Mouse (Mus musculus) spleen, postnatal 4 days (tissue): ENCODE measurements around the gene Knop1.

Source experiments
- DNase-seq, 2 experiments: peaks; one replicate each; pipeline ENCODE4 v3.0.0; 2022; ENCODE audit warnings: low spot score in 2 of 2

Gene Knop1

DNA sequence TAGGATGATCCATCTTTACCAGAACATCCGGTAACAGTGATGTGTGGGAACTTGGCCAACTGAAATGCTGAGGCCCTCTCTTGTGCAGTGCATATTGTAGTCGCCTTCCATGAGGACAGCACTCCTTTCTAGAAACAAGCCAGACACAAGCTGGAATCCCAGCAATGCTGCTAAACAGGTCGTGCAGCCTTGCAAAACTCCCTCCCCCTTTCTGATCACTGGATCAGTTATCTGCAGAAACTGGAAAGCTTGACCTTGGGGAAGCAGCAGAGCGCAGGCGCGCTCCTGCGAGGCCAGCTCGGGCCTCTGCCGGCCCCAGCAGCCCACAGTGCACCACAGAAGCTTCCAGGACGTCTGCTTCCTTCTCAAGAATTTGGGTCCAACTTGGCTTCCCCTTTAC is 7.3 kb downstream of the Knop1 start:
- no peak for DNase-seq

DNA sequence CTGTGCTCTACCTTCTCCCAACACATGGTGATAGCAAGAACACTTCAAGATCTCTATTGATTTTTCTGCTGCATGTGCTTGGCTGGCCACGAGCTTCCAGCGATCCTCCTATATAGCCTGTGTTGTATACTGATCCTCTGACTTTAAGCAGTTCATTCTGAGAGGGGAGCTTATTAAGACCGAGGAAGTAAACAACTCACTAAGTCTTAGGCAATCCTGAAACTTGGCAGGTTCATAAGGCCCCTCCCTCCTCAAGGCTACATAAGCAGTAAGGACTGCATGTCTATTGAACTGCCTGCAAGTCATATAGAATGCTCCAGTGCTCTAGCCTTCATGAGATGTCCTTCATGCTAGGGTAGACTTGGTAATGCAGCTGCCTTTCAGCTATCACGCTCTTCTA is 9.7 kb downstream of the Knop1 start:
- no peak for DNase-seq

DNA sequence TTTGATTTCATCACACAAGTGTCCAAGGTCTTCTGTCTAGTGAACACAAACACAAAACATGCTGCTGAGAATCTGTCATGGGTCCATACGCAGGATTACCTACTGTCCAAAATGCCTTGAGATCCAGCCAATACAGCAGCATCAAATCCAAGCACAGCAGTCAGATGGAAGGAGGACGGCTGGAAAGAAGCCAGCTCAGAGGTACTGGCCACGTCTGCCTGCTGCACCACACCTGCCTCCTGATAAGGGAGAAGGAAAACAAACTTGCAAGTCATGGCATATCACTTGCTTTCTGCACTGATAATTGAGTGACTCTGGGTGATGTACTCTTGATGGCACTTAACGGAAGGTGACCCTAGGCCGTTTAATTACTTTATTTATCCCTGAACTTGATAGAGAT is 10.9 kb downstream of the Knop1 start:
- DNase-seq: no peak

DNA sequence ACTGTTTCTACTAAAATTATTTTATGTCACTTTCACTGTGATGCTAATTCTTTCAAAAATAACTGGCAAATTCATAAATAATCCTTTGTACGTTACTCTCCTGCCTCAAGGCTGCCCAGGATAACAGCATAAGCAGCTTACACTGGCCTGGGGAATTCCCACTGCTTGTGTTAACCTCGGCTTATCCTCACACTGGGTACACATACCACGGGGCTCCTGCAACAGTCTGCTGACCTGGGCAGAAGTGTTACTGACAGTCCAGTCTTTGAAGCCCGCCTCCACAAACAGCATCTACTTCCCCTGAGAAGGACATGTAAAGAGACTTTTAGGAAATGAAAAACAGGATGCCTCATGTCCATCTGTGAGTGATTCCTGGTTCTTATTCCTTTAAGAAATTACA is 13.1 kb downstream of the Knop1 start:
- DNase-seq: no peak

DNA sequence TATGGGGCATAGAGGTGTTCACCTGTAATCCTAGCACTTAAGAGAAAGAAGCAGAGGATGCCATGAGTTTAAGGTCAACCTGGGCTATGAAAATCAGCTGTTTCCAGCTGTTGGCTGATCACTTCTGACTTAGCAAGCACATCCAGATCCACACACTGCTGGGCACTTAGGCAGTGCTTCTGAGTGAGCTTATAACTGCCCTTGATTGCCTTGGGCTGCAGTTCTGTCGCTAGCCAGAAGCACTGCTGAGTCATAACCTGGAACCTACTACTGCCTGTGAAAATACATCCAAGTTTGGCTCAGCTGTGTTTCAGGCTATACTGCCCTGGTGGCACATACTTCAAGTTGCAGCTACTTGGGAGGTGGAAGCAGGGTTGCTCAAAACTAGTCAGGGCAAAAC is 14.3 kb downstream of the Knop1 start:
- DNase-seq: no peak

DNA sequence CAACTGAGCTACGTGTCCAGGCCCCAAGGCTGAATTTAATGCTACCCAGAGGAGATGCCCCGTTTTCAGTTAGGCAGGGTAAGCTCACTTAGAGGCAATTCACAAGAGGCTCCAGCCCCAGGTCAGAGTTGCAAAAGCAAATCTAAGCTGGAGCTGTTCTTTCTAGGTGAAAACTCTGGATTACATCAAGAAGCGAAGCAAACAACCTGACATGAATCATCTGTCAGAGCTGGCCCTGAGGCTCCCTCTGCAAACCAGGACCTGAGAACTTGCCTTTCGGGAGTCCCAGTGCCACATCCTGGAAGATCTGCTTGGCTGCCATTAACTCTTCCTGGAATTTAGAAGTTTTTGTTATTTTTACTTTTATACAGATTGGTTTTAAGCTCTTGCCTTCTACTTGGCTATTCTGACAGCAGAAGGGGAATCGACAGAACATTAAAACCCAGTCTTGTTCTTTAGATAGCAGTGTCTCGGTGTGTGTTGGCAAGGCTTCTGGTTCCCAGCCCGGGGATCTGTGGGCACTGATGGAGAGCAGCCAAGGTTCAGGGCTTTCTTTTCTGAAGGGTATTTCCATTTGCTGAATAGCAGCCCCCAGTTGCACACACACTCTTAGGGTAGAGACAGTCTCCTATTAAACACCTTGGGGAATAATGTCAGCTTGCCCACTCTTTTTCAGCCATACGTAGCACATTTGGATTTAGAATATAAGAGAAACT is 14.9 kb downstream of the Knop1 start:
- DNase-seq: no peak

DNA sequence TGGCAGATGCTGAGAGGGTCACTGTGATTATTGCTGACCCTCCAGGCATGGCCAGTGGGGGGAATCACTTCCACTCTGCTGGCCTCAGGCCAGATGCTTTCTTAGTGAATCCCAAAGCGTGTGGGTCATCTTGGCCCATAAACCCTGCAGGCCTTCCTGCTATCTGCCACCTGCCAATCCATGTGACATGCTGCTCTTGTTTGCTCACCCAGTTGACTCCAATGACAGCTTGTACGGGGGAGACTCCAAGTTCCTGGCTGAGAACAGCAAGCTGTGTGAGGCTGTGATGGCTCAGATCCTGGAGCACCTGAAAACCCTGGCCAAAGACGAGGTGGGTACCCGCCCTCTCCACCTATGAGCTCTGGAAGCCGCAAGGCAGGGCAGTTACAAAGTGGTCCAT is 18.2 kb downstream of the Knop1 start:
- DNase-seq: no peak

DNA sequence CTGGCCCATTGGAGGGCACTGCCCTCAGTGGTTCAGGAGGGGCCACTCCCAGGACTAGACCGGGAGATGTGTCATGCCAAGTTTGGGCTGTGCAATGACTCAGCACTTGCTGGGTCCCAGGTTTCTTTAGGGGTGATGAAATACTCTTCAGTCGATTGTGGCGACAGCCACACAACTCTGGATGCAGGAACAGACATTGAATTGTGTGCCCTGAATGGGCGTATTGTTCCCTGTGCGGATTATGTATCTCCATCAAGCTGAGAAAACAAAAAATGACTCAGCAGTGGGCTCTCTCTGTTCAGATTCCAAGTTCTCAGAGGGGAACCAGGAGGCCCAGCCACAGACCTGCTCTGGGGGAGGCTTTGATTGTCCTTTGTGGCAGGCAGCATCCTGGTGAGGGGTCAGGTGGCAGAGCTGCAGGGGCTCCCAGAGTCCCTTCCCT is 28.1 kb downstream of the Knop1 start:
- DNase-seq: no peak

DNA sequence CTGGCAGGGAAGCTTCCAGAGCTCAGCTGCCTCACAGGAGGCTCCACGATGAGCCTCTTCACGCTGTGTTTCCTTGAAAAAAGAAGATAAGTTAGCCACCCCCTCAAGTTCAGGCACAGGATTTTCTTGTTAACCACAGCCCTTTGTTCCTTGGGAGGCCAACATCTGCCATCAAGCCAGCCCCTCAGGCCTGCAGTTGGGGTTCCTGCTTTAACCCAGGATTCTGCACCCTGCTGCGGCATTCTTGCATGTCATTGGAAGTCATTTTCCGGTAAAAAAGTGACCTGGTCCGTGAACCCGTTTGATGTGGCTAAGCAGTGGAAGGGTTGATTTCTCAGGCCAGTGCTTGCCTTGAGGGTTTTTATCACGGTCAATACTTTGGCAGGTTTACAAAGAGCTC is 31.6 kb downstream of the Knop1 start:
- no peak for DNase-seq

DNA sequence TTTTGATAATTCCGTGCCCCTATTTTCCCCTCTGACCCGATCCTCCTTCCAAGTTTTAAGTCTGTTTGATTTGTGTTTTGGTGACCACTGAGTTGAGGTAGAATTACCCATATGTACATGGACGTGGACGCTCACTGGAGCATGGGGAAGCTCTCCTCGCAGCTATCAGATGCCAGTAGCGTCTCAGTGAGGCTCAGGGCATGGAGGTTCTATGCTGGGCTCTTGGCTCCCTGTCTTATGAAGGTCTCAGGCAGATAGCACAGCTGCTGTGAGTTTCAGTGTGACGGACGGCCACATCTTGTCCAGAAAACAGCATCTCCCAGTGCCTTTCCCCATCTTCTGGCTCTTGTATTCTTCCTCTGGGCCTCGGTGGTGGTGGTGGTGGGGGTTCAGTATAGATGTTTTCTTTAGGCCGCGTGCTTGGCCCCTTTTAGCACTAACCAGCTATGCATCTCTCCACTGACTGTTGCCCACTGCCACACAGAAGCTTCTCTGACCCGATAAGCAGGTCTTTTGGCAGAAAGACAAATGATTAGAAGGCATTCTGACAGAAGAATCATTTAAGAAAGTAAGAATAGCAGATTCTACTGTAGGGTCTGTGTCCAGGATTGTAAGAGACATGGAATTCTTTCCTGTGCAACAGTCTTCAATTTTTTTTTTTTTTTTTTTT is 34.0 kb downstream of the Knop1 start:
- no peak for DNase-seq

DNA sequence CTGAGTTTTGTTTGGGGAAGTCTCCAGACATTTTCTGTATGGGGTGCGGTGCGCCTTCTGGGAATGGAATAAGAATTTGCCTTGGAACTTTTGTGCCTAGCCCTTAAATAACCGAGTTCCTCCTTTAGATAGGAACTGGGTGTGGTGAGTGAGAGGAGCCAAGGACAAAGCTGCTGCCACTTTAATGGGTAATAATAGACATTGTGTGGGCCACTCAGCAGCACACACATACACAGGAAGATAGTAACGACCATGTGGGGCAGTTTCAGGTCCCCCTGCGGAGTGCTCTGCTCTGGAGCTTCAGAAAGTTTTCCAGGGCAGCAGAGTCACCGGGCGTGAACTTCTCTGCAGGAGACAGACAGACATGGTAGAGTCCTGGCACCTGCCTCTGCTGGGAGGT is 34.7 kb downstream of the Knop1 start:
- no peak for DNase-seq

DNA sequence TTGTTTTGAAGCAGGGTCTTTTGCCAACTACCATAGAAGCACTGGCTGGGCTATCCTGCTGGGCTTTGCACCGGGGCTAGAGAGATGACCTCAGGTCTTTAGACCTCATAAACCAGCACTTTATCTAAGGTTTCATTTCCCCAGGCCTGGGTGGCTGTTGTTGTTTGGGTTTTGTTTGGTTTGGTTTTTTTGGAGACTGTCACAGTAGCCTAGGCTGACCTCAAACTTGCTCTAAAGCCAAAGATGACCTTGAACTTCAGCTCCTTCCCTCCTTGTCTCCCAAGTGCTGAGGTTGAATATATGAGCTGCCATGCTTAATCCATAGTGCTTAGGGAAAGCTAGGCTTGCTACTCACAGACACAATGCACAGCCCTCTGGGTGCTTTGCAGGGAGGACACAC is 36.4 kb downstream of the Knop1 start:
- DNase-seq: no peak

DNA sequence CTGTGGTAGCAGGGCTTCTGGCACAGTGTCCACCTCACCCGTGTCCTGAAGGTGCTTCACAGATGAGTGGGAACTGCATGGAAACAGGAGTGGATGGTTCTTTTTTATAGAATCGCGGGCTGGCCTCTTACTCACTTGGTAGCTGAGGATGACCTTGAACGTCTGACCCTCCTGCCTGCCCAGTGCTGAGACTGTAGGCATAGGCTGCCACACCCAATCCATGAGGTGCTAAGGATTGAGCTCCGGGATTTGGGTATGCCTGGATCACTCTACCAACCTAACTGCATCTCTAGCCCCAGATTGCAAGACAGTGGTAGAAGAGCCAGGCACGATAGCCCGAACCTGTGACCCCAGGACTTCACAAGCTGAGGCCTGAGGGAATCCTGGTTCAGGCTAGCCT is 38.3 kb downstream of the Knop1 start:
- no peak for DNase-seq

DNA sequence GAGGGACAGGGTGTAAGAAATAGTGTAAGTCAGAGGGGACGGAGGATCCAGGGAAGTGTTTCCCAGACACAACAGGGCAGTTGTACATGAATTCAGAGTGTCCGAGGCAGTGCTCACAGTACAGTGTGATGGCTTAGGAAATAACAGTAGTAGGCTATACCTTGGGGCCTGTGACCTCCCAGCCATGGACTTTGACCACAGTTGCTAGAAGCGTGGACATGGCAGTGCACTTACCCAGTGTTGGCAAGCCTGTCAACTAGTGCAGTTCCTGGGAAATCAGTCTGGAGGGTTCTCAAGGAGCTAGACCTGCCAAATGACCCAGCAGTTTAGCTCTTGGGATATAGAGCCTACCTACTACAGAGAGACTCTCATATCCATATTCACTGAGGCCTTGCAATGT is 39.8 kb downstream of the Knop1 start:
- DNase-seq: no peak

DNA sequence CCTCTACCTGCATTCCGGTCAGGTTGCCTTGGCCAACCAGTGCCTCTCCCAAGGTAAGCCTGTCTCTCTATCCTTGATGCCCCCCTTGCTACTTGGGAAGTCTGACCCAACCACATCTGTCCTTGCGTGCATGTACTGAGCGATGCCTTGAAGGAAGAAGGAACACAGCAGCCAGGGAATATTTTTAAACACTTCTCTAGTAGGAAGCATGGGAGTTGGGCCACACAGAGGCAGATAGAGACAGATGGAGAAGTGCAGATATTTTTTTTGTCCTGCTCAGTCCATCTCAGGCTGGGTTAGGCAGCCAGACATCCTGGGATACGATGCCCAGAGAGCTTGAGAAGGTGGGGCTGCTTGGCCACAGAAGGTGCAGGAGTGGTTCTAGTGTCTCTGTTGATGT is 42.5 kb downstream of the Knop1 start:
- DNase-seq: no peak

DNA sequence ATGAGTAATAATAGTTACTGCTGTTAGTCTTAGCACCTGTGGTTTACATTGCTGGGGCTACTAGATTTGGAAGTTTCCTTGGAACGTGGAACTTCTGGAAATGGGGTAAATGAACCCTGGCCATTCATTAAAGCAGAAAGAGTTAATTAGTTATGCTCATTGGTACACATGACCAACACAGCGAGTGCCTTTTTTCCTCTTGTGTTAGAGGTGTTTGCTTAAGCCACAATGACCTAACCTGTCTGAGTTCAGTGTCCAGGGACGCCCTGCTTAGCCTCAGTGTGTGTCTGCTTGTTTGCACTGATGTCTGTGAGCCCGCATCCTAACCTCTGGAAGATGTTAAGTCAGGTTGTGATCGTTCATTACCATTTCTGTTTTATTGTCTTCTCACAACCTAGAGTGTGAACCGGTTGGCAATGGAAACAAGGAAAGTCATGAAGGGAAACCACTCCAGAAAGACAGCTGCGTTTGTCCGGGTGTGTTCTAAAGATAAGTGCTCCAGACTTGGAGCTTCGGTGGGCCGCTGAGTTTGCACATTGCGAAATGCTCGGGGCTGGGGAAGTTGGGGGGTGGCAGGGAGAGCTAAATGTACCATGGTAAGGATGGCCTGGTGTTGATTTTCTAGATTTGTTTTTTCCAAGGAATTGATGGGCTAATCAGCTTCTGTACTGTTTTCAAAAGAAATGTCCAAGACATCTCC is 44.5 kb downstream of the Knop1 start:
- DNase-seq: no peak

DNA sequence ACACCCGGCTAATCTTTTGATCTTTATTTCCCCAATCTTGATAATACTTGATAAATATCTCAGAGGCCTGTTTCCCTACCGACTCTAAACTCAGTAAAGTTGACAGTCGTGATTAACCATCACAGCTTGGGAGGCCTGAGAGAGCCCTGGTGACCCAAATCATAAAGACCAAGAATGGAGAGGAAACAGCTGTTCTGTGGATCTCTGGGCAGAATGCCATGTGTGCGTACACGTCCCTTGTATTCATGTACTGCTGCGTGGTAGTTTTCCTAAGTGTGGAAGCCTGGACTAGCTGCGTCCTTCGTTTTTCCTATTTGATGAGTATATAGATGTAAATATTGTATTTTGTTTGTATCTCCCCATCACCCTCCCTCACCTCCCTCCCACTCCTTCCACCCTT is 48.2 kb downstream of the Knop1 start:
- no peak for DNase-seq

DNA sequence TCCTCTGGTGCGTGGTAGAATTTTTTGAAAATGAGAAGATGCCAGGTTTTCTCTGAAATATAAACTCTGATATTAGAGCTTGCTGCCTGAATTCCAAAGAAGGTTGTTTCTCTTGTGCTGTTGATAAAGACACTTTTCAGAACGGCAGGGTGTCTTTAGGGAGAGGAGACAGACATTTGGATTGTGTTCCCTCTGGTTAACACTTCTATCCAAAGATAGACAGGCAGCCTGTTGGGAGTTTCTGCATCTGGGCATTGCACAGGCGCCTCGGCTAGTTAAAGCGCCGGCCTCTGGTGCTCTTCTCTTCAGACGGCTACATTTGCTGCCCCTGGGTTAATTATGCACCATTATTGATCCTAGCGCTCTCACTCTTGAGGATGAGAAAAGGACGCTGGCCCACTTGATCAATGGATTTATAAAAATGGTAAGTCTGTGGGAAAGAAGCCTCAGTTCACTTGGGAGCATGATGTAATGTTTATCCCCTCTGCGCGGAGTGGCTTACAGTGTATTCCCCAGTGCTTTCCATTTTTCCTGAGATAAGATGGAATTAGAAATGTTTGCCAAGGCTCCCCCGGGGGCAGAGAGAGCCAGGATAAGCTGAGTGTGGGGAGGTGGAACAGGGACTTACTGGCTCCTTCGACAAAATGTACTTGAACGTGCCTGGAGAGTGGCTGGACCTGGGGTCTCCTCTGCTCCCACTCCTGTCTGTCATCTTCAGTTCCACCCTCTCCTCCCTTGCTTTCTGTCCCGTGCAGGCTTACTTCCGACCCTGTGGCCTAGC is 49.2 kb downstream of the Knop1 start:
- DNase-seq: no peak

DNA sequence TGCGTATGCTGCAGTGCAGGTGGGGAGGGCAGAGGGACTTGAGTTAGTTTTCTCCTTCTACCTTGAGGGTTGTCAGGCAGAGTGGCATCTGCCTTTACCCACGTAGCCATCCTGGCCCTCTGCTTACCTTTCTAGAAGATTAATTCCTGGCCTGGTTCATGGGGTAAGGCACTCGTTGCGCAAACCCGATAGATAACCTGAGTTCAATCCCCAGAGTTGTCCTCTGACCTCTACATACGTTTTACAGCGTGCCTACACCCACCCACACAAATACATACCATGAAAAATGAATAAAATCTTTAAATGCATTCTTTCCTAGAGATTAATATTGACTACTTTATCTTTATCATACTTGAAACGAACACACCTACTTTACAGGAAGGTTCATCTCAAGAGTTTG is 52.6 kb downstream of the Knop1 start:
- DNase-seq: no peak

DNA sequence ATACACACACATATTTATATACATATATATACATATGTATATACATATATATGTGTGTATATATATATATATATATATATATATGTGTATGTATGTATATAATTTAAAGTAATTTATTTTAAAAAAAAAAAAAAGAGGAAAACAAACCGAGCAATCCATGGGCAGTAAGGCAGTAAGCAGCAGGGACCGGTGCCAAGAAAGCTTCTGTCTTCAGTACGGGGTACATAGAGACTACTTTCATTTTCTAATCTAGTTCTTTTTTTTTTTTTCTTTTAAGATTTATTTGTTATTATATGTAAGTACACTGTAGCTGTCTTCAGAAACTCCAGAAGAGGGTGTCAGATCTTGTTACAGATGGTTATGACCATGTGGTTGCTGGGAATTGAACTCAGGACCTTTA is 54.3 kb downstream of the Knop1 start:
- no peak for DNase-seq

DNA sequence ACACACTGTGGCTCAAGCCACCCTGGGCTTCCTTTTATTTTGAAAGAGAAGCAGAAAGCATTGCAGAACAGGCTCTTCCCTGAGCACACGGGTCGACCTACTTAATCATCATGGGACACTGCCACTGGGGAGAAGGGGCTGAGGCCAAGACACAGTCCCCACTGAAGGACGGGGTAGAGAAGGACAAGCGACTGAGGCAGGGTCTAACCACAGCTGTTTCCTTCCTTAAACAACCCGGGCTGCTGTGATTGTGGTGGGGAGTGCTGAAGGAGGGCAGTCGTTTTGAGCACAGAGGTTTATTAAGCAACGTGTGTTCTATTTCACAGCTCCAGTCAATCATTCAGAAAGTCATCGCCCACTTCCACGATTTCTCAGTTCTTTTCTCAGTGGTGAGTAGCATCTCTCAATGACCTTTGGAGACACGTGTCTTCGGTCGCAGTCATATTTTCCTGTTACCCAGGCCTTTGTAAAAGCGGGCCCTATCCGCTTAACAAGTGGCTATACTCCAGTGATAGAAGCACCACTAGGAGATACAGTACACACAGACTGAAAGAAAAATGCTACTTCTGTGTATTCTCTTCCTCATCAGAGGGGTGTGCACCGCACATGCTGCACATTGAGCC is 55.8 kb downstream of the Knop1 start:
- DNase-seq: no peak

DNA sequence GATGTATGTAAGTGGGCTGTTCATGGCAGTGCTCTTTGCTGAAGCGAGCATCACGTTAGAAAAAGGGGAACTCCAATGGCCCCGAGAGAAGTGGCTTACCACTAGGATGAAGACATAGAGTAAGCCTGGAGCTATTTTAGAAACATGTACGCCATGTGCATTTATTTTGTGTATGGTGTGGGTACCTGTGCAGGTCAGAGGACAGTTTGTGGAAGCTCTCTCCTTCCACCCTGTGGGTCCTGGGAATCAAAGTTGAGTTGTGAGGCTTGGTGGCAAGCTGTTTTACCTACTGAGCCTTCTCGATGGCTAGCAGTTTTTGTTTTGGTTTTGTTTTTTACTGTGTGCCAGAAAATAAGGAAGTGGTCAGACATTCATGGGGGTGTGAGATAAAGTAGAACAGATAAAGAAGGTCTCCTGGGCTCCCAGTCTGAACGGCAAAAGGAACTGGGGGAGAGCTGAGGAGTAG is 57.9 kb downstream of the Knop1 start:
- DNase-seq: peak in 1 of 2 experiments; percentile 17
